Mouse (Mus musculus): Measurements from ENCODE around the gene Cbll1. TPM values are rescaled to one million over a fixed set of nuclear protein-coding genes. Genes with fewer than 3 reads are reported as not detected.
A peak's percentile ranks its signal among the peaks of the same experiment; 100 is the strongest.
"Not testable (repeated sequence)": the region's sequence is repeated elsewhere in the genome, so short reads cannot be mapped to it uniquely, and the experiment has no call there.

Cbll1 gene
- polyA plus RNA-seq, 1 experiment from 2014 or later, result 22.2 TPM

GRCm38 (mm10) chr12:31503211-31503610 lies 3.8 kb upstream of the Cbll1 start:
- peaks cover 9% of the 10 kb centered on the region; the same call in 1 of the 2 replicates for H3K4me1 ChIP-seq (ENCODE audit: control insufficient read depth, insufficient read depth, low read length)
- H3K4me3 ChIP-seq (ENCODE audit: low read depth, low read length), result no peak overlapping the region
- H3K9ac ChIP-seq (replicated peaks; ENCODE audit: low read depth, low read length), result no peak overlapping the region
- H3K27me3 ChIP-seq (ENCODE audit: control insufficient read depth, insufficient read depth, low read length), result no peaks in the 10 kb centered on the region
- H3K36me3 ChIP-seq (ENCODE audit: control insufficient read depth, insufficient read depth, low read length), result no peaks in the 10 kb centered on the region
- no peak overlapping the region for H3K27ac ChIP-seq (ENCODE audit: low read depth, low read length)
- no peak for ATAC-seq (ENCODE audit: low read depth)
- H3K4me2 ChIP-seq (ENCODE audit: low read depth, low read length), result no peak overlapping the region
- H3K9me3 ChIP-seq (ENCODE audit: control insufficient read depth, low read length), result no peaks in the 10 kb centered on the region

- H3K36me3 ChIP-seq (ENCODE audit: control insufficient read depth, insufficient read depth, low read length), result no peaks in the 10 kb centered on the region
- no peak overlapping the region for H3K4me3 ChIP-seq (ENCODE audit: low read depth, low read length)
- ATAC-seq (ENCODE audit: low read depth), result no peak
- peaks cover 15% of the 10 kb centered on the region; the same call in 1 of the 2 replicates for H3K4me1 ChIP-seq (ENCODE audit: control insufficient read depth, insufficient read depth, low read length)
- no peak overlapping the region for H3K27ac ChIP-seq (ENCODE audit: low read depth, low read length)
- H3K9ac ChIP-seq (replicated peaks; ENCODE audit: low read depth, low read length), result no peak overlapping the region
- no peaks in the 10 kb centered on the region for H3K9me3 ChIP-seq (ENCODE audit: control insufficient read depth, low read length)
- H3K27me3 ChIP-seq (ENCODE audit: control insufficient read depth, insufficient read depth, low read length), result no peaks in the 10 kb centered on the region
- H3K4me2 ChIP-seq (ENCODE audit: low read depth, low read length), result no peak overlapping the region
- WGBS, result 71% methylated on average over 4 of the region's 4 CpGs
Measured at GRCm38 (mm10) chr12:31501266-31501665, 1.9 kb upstream of the Cbll1 start.

GRCm38 (mm10) chr12:31500196-31500595 lies 780 bp upstream of the Cbll1 start:
- peak; percentile 9 for ATAC-seq (ENCODE audit: low read depth)
- Histone ChIP-seq H3K4me3 (ENCODE audit: low read depth, low read length) (peak overlapping the region; percentile 66), H3K27me3 (ENCODE audit: control insufficient read depth, insufficient read depth, low read length) (no peaks in the 10 kb centered on the region), H3K4me1 (ENCODE audit: control insufficient read depth, insufficient read depth, low read length) (peaks cover 15% of the 10 kb centered on the region; the same call in 1 of the 2 replicates), H3K9me3 (ENCODE audit: control insufficient read depth, low read length) (no peaks in the 10 kb centered on the region), H3K4me2 (ENCODE audit: low read depth, low read length) (peak overlapping the region; percentile 47), H3K36me3 (ENCODE audit: control insufficient read depth, insufficient read depth, low read length) (no peaks in the 10 kb centered on the region), H3K9ac (replicated peaks; ENCODE audit: low read depth, low read length) (peak overlapping the region; percentile 89), H3K27ac (ENCODE audit: low read depth, low read length) (peak overlapping the region; percentile 96)
- 3% methylated on average over 12 of the region's 12 CpGs for WGBS

GRCm38 (mm10) chr12:31498936-31499313 lies 491 bp downstream of the Cbll1 start:
- WGBS, result under 1% methylated on average over 25 of the region's 25 CpGs
- no peaks in the 10 kb centered on the region for H3K27me3 ChIP-seq (ENCODE audit: control insufficient read depth, insufficient read depth, low read length)
- ATAC-seq (ENCODE audit: low read depth), result peak; percentile 2; the same call in 1 of the 2 replicates
- H3K4me1 ChIP-seq (ENCODE audit: control insufficient read depth, insufficient read depth, low read length), result peaks cover 15% of the 10 kb centered on the region; the same call in 1 of the 2 replicates
- H3K36me3 ChIP-seq (ENCODE audit: control insufficient read depth, insufficient read depth, low read length), result peaks cover under 1% of the 10 kb centered on the region; the same call in 1 of the 2 replicates
- peak overlapping the region; percentile 96 for H3K27ac ChIP-seq (ENCODE audit: low read depth, low read length)
- H3K4me3 ChIP-seq (ENCODE audit: low read depth, low read length), result peak overlapping the region; percentile 66
- H3K4me2 ChIP-seq (ENCODE audit: low read depth, low read length), result peak overlapping the region; percentile 88
- H3K9me3 ChIP-seq (ENCODE audit: control insufficient read depth, low read length), result no peaks in the 10 kb centered on the region
- H3K9ac ChIP-seq (replicated peaks; ENCODE audit: low read depth, low read length), result peak overlapping the region; percentile 89

- H3K27me3 ChIP-seq (ENCODE audit: control insufficient read depth, insufficient read depth, low read length), result no peaks in the 10 kb centered on the region
- 83% methylated on average over 6 of the region's 6 CpGs for WGBS
- H3K36me3 ChIP-seq (ENCODE audit: control insufficient read depth, insufficient read depth, low read length), result peaks cover 23% of the 10 kb centered on the region; the same call in 1 of the 2 replicates
- no peak overlapping the region for H3K4me2 ChIP-seq (ENCODE audit: low read depth, low read length)
- H3K4me1 ChIP-seq (ENCODE audit: control insufficient read depth, insufficient read depth, low read length), result no peaks in the 10 kb centered on the region
- H3K4me3 ChIP-seq (ENCODE audit: low read depth, low read length), result no peak overlapping the region
- no peak overlapping the region for H3K27ac ChIP-seq (ENCODE audit: low read depth, low read length)
- no peak overlapping the region for H3K9ac ChIP-seq (replicated peaks; ENCODE audit: low read depth, low read length)
- no peak for ATAC-seq (ENCODE audit: low read depth)
- H3K9me3 ChIP-seq (ENCODE audit: control insufficient read depth, low read length), result no peaks in the 10 kb centered on the region
Measured at GRCm38 (mm10) chr12:31486431-31486830, 13.0 kb downstream of the Cbll1 start.

DNA sequence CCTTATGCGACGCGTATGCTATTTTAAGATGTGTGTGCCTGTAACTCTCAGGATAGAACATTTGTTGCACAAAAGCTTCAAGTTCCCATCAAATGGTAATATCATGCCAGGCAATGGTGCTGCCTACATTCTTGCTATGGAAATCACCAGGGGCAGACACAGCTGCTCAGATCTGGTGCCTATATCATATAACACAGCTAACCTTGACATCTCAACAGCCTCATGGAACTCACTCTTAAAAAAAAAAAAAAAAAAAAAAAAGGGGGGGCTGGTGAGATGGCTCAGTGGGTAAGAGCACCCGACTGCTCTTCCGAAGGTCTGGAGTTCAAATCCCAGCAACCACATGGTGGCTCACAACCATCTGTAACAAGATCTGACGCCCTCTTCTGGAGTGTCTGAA lies 21.2 kb downstream of the Cbll1 start:
- H3K27ac ChIP-seq (ENCODE audit: low read depth, low read length); ATAC-seq (ENCODE audit: low read depth); H3K36me3 ChIP-seq (ENCODE audit: control insufficient read depth, insufficient read depth, low read length); H3K9ac ChIP-seq (replicated peaks; ENCODE audit: low read depth, low read length); H3K4me1 ChIP-seq (ENCODE audit: control insufficient read depth, insufficient read depth, low read length); H3K4me3 ChIP-seq (ENCODE audit: low read depth, low read length); H3K9me3 ChIP-seq (ENCODE audit: control insufficient read depth, low read length); H3K27me3 ChIP-seq (ENCODE audit: control insufficient read depth, insufficient read depth, low read length); H3K4me2 ChIP-seq (ENCODE audit: low read depth, low read length): not testable (repeated sequence)
- WGBS, result 94% methylated on average over 4 of the region's 6 CpGs

DNA sequence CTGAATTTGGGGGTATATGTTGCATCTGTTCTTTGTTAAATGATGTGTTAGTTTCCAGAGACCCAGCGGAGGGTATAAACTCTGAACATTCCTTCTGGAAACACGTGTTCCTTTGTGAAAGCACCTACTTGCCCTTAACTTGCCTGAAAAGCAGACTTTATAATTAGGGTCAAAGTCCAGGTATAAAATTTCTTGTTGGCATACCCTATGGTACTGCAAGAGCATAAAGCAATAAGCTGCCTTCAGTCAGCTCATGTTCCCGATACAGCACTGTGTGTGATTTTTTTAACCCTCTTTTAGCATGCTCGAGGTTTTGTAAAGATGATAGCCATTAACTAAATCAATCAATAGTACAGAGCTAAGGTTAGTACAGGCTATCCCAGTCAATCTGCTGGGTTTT lies 36.8 kb downstream of the Cbll1 start:
- H3K27ac ChIP-seq (ENCODE audit: low read depth, low read length), result no peak overlapping the region
- no peak overlapping the region for H3K4me2 ChIP-seq (ENCODE audit: low read depth, low read length)
- no peak for ATAC-seq (ENCODE audit: low read depth)
- H3K4me1 ChIP-seq (ENCODE audit: control insufficient read depth, insufficient read depth, low read length), result no peaks in the 10 kb centered on the region
- no peak overlapping the region for H3K4me3 ChIP-seq (ENCODE audit: low read depth, low read length)
- 88% methylated on average over 4 of the region's 4 CpGs for WGBS
- no peak overlapping the region for H3K9ac ChIP-seq (replicated peaks; ENCODE audit: low read depth, low read length)
- no peaks in the 10 kb centered on the region for H3K9me3 ChIP-seq (ENCODE audit: control insufficient read depth, low read length)
- H3K27me3 ChIP-seq (ENCODE audit: control insufficient read depth, insufficient read depth, low read length), result no peaks in the 10 kb centered on the region
- H3K36me3 ChIP-seq (ENCODE audit: control insufficient read depth, insufficient read depth, low read length), result no peaks in the 10 kb centered on the region

DNA sequence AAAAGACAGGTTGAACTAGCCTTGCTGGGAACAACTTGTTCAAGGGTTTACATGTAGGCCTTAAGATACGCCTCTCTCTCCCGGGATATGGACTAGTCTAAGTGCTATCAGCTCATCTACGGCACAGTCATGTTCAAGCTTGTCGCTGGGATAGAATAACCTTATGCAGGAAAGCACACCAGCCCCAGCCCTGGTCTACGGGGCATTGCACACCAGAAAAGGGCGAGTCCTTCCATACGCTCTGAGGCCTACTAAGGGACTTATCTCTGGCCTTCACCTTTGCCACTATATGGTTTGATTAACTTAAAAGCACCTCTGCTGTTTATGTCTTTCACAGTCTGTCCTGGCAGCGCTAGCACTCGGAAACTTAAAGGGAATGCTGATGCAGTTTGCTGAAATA lies 38.0 kb downstream of the Cbll1 start:
- Histone ChIP-seq H3K9ac (replicated peaks; ENCODE audit: low read depth, low read length) (no peak overlapping the region), H3K4me3 (ENCODE audit: low read depth, low read length) (no peak overlapping the region), H3K4me1 (ENCODE audit: control insufficient read depth, insufficient read depth, low read length) (no peaks in the 10 kb centered on the region), H3K27me3 (ENCODE audit: control insufficient read depth, insufficient read depth, low read length) (no peaks in the 10 kb centered on the region), H3K27ac (ENCODE audit: low read depth, low read length) (no peak overlapping the region), H3K9me3 (ENCODE audit: control insufficient read depth, low read length) (no peaks in the 10 kb centered on the region), H3K4me2 (ENCODE audit: low read depth, low read length) (no peak overlapping the region), H3K36me3 (ENCODE audit: control insufficient read depth, insufficient read depth, low read length) (no peaks in the 10 kb centered on the region)
- no peak for ATAC-seq (ENCODE audit: low read depth)
- 92% methylated on average over 9 of the region's 9 CpGs for WGBS

- not testable (repeated sequence) for H3K36me3 ChIP-seq (ENCODE audit: control insufficient read depth, insufficient read depth, low read length); H3K4me3 ChIP-seq (ENCODE audit: low read depth, low read length); H3K27ac ChIP-seq (ENCODE audit: low read depth, low read length); H3K9me3 ChIP-seq (ENCODE audit: control insufficient read depth, low read length); H3K9ac ChIP-seq (replicated peaks; ENCODE audit: low read depth, low read length); H3K4me2 ChIP-seq (ENCODE audit: low read depth, low read length); H3K27me3 ChIP-seq (ENCODE audit: control insufficient read depth, insufficient read depth, low read length); ATAC-seq (ENCODE audit: low read depth); H3K4me1 ChIP-seq (ENCODE audit: control insufficient read depth, insufficient read depth, low read length)
- 59% methylated on average over 3 of the region's 3 CpGs for WGBS
Measured at GRCm38 (mm10) chr12:31460270-31460669, 39.1 kb downstream of the Cbll1 start.

Measured in neural tube, embryonic 14.5 days (tissue).